In the genomic region with DNA sequence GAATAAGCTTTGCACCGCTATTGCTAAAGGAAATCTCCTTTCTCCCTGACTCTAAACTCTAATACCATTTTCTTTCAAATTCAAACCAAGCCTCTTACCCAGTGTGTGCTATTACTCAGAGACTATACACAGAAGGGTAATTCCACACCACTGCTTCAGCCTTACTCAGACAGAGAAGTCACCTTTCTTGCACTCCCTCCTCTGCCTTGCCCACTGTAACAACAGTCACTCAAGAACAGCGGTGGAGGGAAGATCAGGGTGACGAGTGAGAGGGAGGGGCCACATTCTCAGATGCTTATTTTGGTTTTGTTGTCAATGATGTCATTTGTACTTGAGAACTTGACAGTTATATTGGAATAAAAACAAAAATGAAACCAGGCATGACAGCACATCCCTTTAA, we compare ENCODE assay signal across 18 mouse cellular contexts.
DNase-seq lines count a peak whose midpoint lies in the region; ATAC-seq and TF ChIP-seq lines count a peak whose summit lies in the region.
"Had no signal": no experiment of that assay in that cellular context is flagged by ENCODE, and none has a peak within 500 bp of the region (broad histone marks: within the 10 kb centered on the region; RNA-seq: fewer than 3 reads in every experiment).

No protein-coding gene starts in this region.

- no peak overlapping the region for H3K4me3 ChIP-seq in heart, embryonic 16.5 days (ENCODE audit: low read length)
- H3K4me3 ChIP-seq in G1E (ENCODE audit: low read depth, low read length) = peak overlapping the region; percentile 55; the same call in 1 of the 2 replicates
- H3K4me3 ChIP-seq in liver, embryonic 14.5 days (ENCODE audit: insufficient read depth in 1 of 2, low read depth in 2 of 2, low read length in 2 of 2) = no peak overlapping the region
- H3K4me3 ChIP-seq: embryonic facial prominence, embryonic 12.5 days; forebrain, embryonic 15.5 days; limb, embryonic 15.5 days; midbrain, embryonic 10.5 days; myocyte had no signal

- no peak for ATAC-seq in heart, embryonic 16.5 days (replicated peaks; ENCODE audit: extremely low read depth, insufficient read depth, low FRiP score)
- ATAC-seq in CD4-positive, CD25-positive, alpha-beta regulatory T cell, adult 4 months = peak; percentile 34
- ATAC-seq in G1E (ENCODE audit: extremely low read depth, insufficient number of reproducible peaks, low FRiP score, poor library complexity, severe bottlenecking) = 0 out of 2 replicates have a peak, but pooled peaks have one; percentile 17
- 0 out of 2 replicates have a peak, but pooled peaks have one; percentile 19 for ATAC-seq in liver, embryonic 14.5 days (ENCODE audit: insufficient read depth)
- ATAC-seq: forebrain, embryonic 15.5 days had no signal

- peaks cover 6% of the 10 kb centered on the region; the same call in 1 of the 2 replicates for H3K36me3 ChIP-seq in heart, embryonic 16.5 days (ENCODE audit: control insufficient read depth, insufficient read depth)
- no peaks in the 10 kb centered on the region for H3K36me3 ChIP-seq in G1E (replicated peaks)
- H3K36me3 ChIP-seq in liver, embryonic 14.5 days (replicated peaks; ENCODE audit: control insufficient read depth, insufficient read depth, low read depth) = no peaks in the 10 kb centered on the region
- H3K36me3 ChIP-seq: embryonic facial prominence, embryonic 12.5 days; forebrain, embryonic 15.5 days; limb, embryonic 15.5 days; midbrain, embryonic 10.5 days had no signal

- H3K4me2 ChIP-seq in heart, embryonic 16.5 days (ENCODE audit: low read depth, low read length) = no peak overlapping the region
- H3K4me2 ChIP-seq in liver, embryonic 14.5 days (ENCODE audit: low read depth) = peak overlapping the region; percentile 9; the same call in 1 of the 2 replicates
- H3K4me2 ChIP-seq: embryonic facial prominence, embryonic 12.5 days; forebrain, embryonic 15.5 days; hindbrain, embryonic 14.5 days; limb, embryonic 15.5 days had no signal

- no peak overlapping the region for H3K9ac ChIP-seq in heart, embryonic 16.5 days (ENCODE audit: low read length)
- no peak overlapping the region for H3K9ac ChIP-seq in liver, embryonic 14.5 days (replicated peaks)
- H3K9ac ChIP-seq: embryonic facial prominence, embryonic 12.5 days; forebrain, embryonic 15.5 days; hindbrain, embryonic 14.5 days; limb, embryonic 15.5 days had no signal

- H3K4me1 ChIP-seq in heart, embryonic 16.5 days (ENCODE audit: control insufficient read depth, insufficient read depth, low read length) = peaks cover 44% of the 10 kb centered on the region
- H3K4me1 ChIP-seq in G1E (ENCODE audit: insufficient read depth, low read depth, low read length) = peaks cover 52% of the 10 kb centered on the region
- H3K4me1 ChIP-seq in liver, embryonic 14.5 days (replicated peaks; ENCODE audit: control insufficient read depth in 2 of 2, insufficient read depth in 2 of 2, low read length in 1 of 2) = peaks cover 2 to 17% of the 10 kb centered on the region in 2 experiments; a peak in 3 of 4 replicates
- H3K4me1 ChIP-seq: forebrain, embryonic 15.5 days had no signal

- 54% methylated on average over 3 of the region's 3 CpGs for WGBS in heart, embryonic 16.5 days
- WGBS in liver, embryonic 14.5 days (ENCODE audit: insufficient replicate concordance) = 53% methylated on average over 3 of the region's 3 CpGs

- TF ChIP-seq EP300 in liver, embryonic 14.5 days (IDR thresholded peaks at IDR 0.05; ENCODE audit: low read depth) = no peak

- DNase-seq in heart, adult 8-10 months (ENCODE audit: low spot score) = no peak
- DNase-seq in G1E (ENCODE audit: low spot score) = no peak
- DNase-seq in liver, embryonic 14.5 days (ENCODE audit: low read depth in 3 of 3, low spot score in 3 of 3) = no peak
- DNase-seq in embryo, embryonic 11 days = no peak
- no peak for DNase-seq in thymus, postnatal 4 days
- DNase-seq in kidney, adult 9 months = no peak
- DNase-seq: adrenal gland, postnatal 10 days; cerebellum, adult 2 months; kidney, adult 11 months; lung, postnatal 14 days had no signal

- H3K27me3 ChIP-seq in heart, embryonic 16.5 days (ENCODE audit: control insufficient read depth, insufficient read depth, low read length) = no peaks in the 10 kb centered on the region
- H3K27me3 ChIP-seq in G1E (ENCODE audit: insufficient read depth, low read length) = no peaks in the 10 kb centered on the region
- no peaks in the 10 kb centered on the region for H3K27me3 ChIP-seq in liver, embryonic 14.5 days (ENCODE audit: control insufficient read depth, insufficient read depth, low read length)
- H3K27me3 ChIP-seq: embryonic facial prominence, embryonic 12.5 days; forebrain, embryonic 15.5 days; limb, embryonic 15.5 days had no signal

- no peak for TF ChIP-seq CTCF in G1E (IDR thresholded peaks at IDR 0.05; ENCODE audit: low read depth, low read length)
- no peak for TF ChIP-seq CTCF in liver, embryonic 14.5 days (IDR thresholded peaks at IDR 0.05; ENCODE audit: low read depth)

- H3K9me3 ChIP-seq in heart, embryonic 16.5 days (replicated peaks; ENCODE audit: control insufficient read depth, low read length) = no peaks in the 10 kb centered on the region
- no peaks in the 10 kb centered on the region for H3K9me3 ChIP-seq in G1E (replicated peaks)
- no peaks in the 10 kb centered on the region for H3K9me3 ChIP-seq in liver, embryonic 14.5 days (ENCODE audit: control insufficient read depth, low read length)
- H3K9me3 ChIP-seq: embryonic facial prominence, embryonic 12.5 days; forebrain, embryonic 15.5 days; limb, embryonic 15.5 days; midbrain, embryonic 10.5 days had no signal

- peak overlapping the region; percentile 48 for H3K27ac ChIP-seq in heart, embryonic 16.5 days (ENCODE audit: low read length)
- H3K27ac ChIP-seq in liver, embryonic 14.5 days = no peak overlapping the region
- H3K27ac ChIP-seq: embryonic facial prominence, embryonic 12.5 days; forebrain, embryonic 15.5 days; hindbrain, embryonic 14.5 days; limb, embryonic 15.5 days; midbrain, embryonic 10.5 days had no signal
